Mouse (Mus musculus) fat pad, adult 2 months (tissue): Measurements from ENCODE around the gene Mmd.

Experiments
- DNase-seq: peaks from one replicate; pipeline ENCODE4 v3.0.0-alpha.2; 2011; ENCODE audit warnings: low read depth, low spot score; ENCODE audit errors: extremely low read depth

Gene Mmd

GRCm38 (mm10) chr11:90283159-90283558 lies 33.9 kb downstream of the Mmd start:
- no peak for DNase-seq

DNA sequence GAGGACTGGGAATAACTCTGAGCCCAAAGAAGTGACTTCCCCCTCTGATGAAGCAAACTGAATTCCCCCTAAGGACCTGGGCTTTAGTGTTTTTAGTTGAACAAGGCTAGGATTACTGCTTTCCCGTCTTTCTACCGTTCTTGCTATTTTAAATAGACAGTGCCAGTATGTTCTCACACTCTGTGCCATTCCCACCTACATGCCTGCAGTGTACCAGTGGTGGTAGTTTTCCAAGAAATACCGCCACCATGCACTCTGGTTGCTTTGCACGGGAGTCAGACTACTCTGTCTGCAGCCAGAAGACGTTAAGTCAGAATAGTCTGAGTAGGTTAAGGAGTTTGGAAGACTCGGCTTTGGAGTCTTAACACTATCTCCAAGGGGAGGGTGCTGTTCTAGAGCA lies 34.3 kb downstream of the Mmd start:
- DNase-seq: no peak

GRCm38 (mm10) chr11:90284079-90284478 lies 34.8 kb downstream of the Mmd start:
- no peak for DNase-seq

DNA sequence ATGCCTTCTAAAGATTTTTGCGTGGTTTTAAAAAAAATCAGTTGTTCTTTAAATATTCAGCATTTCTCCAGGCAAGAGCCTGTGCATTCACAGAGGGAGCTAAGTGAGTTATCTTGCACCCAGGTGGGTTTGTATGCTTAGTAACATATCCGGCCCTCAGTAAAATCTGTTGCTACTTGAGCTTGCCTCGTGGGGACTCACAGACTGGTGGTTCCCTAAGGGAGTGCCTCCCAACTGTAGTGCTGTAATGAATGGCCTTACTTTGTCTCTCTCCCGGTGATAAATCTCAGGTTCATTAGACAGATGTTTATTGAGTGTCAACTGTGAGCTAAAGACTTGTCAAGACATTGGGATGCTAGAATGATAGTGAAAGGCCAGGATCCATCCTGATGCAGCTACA lies 35.4 kb downstream of the Mmd start:
- no peak for DNase-seq

DNA sequence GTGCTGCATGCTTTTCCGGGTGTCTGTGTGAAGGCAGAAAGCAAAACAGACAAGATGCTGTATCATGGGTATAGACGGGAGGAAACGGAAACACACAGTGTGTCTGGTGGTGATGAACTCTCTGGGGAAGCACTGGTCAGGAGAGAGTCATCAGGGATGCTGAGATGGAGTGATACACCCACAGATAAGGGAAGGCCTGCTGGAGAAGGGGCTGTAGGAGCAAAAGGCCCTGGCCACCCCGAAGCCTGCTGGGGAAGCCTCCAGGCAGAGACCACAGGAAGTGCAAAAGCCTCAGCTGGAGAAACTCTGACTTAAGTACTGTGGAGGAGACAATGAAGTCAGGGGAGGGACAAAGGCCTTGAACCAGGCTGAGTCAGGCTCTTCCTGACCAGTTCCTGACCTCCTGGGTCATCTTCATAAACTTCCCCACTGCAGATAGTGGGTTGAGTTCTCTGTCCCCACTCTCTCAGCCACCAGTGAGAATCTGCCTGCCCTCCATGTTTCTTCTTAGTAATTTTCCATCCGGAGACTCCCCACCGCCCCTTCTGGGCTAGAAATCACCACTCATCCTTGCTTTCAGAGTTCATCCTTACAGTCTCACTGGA lies 37.4 kb downstream of the Mmd start:
- DNase-seq: no peak

GRCm38 (mm10) chr11:90291156-90291555 lies 41.9 kb downstream of the Mmd start:
- no peak for DNase-seq

DNA sequence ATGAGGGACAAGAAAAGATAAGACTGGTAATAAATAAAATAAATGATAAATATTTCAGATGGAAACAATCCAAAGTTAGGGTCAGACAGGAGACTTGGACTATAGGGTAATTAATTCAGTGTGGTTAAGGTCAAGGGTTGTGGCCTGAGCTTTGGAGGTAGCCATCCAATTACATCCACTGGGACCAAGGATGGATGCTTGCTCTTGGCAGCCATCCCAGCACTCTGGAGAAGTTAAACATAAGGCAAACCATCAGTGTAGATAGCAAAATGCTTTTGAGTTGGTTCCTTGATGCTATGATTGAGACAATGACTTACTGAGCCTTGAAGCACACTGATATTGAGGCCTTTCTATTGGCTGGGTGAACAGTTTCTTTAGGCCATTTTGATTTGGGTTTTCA lies 43.5 kb downstream of the Mmd start:
- no peak for DNase-seq

GRCm38 (mm10) chr11:90294622-90295021 lies 45.4 kb downstream of the Mmd start:
- no peak for DNase-seq

GRCm38 (mm10) chr11:90306067-90306466 lies 56.8 kb downstream of the Mmd start:
- no peak for DNase-seq

GRCm38 (mm10) chr11:90306993-90307392 lies 57.7 kb downstream of the Mmd start:
- DNase-seq: no peak

DNA sequence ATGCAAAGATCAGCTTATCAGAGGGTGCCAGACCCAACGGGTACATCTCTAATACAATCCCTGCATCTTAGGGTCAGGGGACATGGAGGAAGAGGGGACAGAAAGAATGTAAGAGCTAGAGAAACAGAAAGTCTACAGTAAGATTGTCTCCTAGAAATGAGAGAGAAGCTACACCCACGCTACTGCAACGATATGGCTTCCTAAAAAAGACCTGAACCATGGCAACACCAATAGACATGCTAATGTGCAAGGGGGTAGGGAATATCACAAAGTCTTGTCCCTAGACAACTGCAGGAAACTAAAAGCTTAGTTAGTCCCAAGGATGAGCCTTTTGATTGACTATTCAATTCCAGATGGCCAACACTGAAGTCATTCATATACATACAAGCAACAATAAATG lies 65.3 kb downstream of the Mmd start:
- DNase-seq: no peak

GRCm38 (mm10) chr11:90317482-90317881 lies 68.2 kb downstream of the Mmd start:
- no peak for DNase-seq

GRCm38 (mm10) chr11:90320922-90321321 lies 71.7 kb downstream of the Mmd start:
- DNase-seq: no peak

GRCm38 (mm10) chr11:90324597-90324996 lies 75.3 kb downstream of the Mmd start:
- no peak for DNase-seq

GRCm38 (mm10) chr11:90326146-90326545 lies 76.9 kb downstream of the Mmd start:
- no peak for DNase-seq

DNA sequence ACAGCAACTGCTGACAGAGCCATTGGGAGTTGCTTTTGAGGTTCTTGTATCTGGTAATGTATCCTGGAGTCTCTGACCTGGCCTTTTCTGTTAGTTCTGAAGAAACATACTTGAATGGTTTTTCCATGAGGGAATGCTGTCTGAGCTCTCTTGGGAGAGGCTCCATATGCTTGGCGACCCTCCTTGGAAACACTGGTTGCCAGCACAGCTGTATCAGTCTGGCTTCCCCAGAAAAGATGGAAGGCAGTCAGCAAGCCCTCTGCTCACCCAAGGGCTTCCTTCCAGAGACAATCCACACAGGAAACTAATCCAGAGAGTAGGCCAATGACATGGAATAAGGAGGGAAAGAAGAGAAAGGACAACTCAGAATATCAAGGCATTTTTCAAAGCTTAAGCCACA lies 77.6 kb downstream of the Mmd start:
- DNase-seq: no peak
